Mouse (Mus musculus) kidney, adult 8-10 months (tissue): ENCODE measurements around the gene Umodl1.
A peak's percentile ranks its signal among the peaks of the same experiment; 100 is the strongest.

Experiments used
- DNase-seq, 2 experiments: peaks; one replicate each; pipeline ENCODE4 v3.0.0; 2022

The Umodl1 gene

GRCm38 (mm10) chr17:30954340-30954739 lies at the start of gene Umodl1:
TSS of gene Umodl1 (plus strand) at chr17:30954640.
- DNase-seq = no peak

GRCm38 (mm10) chr17:30907577-30907976 lies 46.9 kb upstream of the Umodl1 start:
- no peak for DNase-seq

- DNase-seq = peak in 1 of 2 experiments; percentile 7
Observed at GRCm38 (mm10) chr17:30910866-30911731, 43.3 kb upstream of the Umodl1 start.

- DNase-seq = no peak
Observed at GRCm38 (mm10) chr17:30911732-30912088, 42.7 kb upstream of the Umodl1 start.

- no peak for DNase-seq
Observed at GRCm38 (mm10) chr17:30912536-30912935, 41.9 kb upstream of the Umodl1 start.

GRCm38 (mm10) chr17:30914264-30914663 lies 40.2 kb upstream of the Umodl1 start:
- no peak for DNase-seq

- DNase-seq = no peak
Observed at GRCm38 (mm10) chr17:30923566-30923965, 30.9 kb upstream of the Umodl1 start.

- DNase-seq = no peak
Observed at GRCm38 (mm10) chr17:30930827-30931226, 23.6 kb upstream of the Umodl1 start.

- DNase-seq = no peak
Observed at GRCm38 (mm10) chr17:30932836-30933235, 21.6 kb upstream of the Umodl1 start.

GRCm38 (mm10) chr17:30935301-30935700 lies 19.1 kb upstream of the Umodl1 start:
- DNase-seq = no peak

- DNase-seq = no peak
Observed at GRCm38 (mm10) chr17:30938554-30938953, 15.9 kb upstream of the Umodl1 start.

GRCm38 (mm10) chr17:30948382-30948781 lies 6.1 kb upstream of the Umodl1 start:
- DNase-seq = no peak

GRCm38 (mm10) chr17:30950780-30951179 lies 3.7 kb upstream of the Umodl1 start:
- peak; percentile 13 to 70 for DNase-seq

- DNase-seq = no peak
Observed at GRCm38 (mm10) chr17:30951600-30951999, 2.8 kb upstream of the Umodl1 start.

- DNase-seq = no peak
Observed at GRCm38 (mm10) chr17:30961936-30962592, 7.6 kb downstream of the Umodl1 start.

- DNase-seq = no peak
Observed at GRCm38 (mm10) chr17:30962880-30963279, 8.4 kb downstream of the Umodl1 start.

- DNase-seq = no peak
Observed at GRCm38 (mm10) chr17:30969983-30970382, 15.5 kb downstream of the Umodl1 start.

GRCm38 (mm10) chr17:30971877-30972276 lies 17.4 kb downstream of the Umodl1 start:
- DNase-seq = no peak

- DNase-seq = peak in 1 of 2 experiments; percentile 15
Observed at GRCm38 (mm10) chr17:30973332-30973731, 18.9 kb downstream of the Umodl1 start.

- no peak for DNase-seq
Observed at GRCm38 (mm10) chr17:30977290-30977689, 22.9 kb downstream of the Umodl1 start.

- DNase-seq = no peak
Observed at GRCm38 (mm10) chr17:30978556-30978955, 24.1 kb downstream of the Umodl1 start.

GRCm38 (mm10) chr17:30983521-30983920 lies 29.1 kb downstream of the Umodl1 start:
- no peak for DNase-seq

- peak in 1 of 2 experiments; percentile 11 for DNase-seq
Observed at GRCm38 (mm10) chr17:30990254-30990653, 35.8 kb downstream of the Umodl1 start.

GRCm38 (mm10) chr17:30996296-30996695 lies 41.9 kb downstream of the Umodl1 start:
- no peak for DNase-seq
